Mouse (Mus musculus): Measurements from ENCODE around the gene Nampt. TPM values are rescaled to one million over a fixed set of nuclear protein-coding genes. Genes with fewer than 3 reads are reported as not detected.

The Nampt gene
- total RNA-seq, 2 experiments from 2014 or later, result 89.7 to 171 TPM

- peak; percentile 93 for DNase-seq
Measured at GRCm38 (mm10) chr12:32897199-32898120, 78.1 kb downstream of the Nampt start.

GRCm38 (mm10) chr12:32901005-32901404, 81.7 kb downstream of the Nampt start:
- no peak for DNase-seq

Other genes starting within 250 kb of the Nampt start
- 10 to 100 TPM; 95.0 to 99.0 TPM for gene Sypl, start 134.3 kb downstream of the Nampt start, total RNA-seq (2021)